Mouse (Mus musculus) adrenal gland, postnatal 4 days (tissue): ENCODE results near the gene Slc4a10. TPM values are rescaled to one million over a fixed set of nuclear protein-coding genes. Genes with fewer than 3 reads are reported as not detected.

Experiments used
- DNase-seq, 2 experiments: peaks; one replicate each; pipeline ENCODE4 v3.0.0; 2021 to 2022; ENCODE audit warnings: low spot score in 2 of 2, mixed read lengths in 2 of 2
- total RNA-seq, 2 experiments: library from RNA; stranded (reverse); gene quantifications; 2 replicates each; pipeline ENCODE4 v1.2.3; 2021

Gene Slc4a10
- total RNA-seq, 2 experiments from 2014 or later, result 1.9 to 2.5 TPM

DNA sequence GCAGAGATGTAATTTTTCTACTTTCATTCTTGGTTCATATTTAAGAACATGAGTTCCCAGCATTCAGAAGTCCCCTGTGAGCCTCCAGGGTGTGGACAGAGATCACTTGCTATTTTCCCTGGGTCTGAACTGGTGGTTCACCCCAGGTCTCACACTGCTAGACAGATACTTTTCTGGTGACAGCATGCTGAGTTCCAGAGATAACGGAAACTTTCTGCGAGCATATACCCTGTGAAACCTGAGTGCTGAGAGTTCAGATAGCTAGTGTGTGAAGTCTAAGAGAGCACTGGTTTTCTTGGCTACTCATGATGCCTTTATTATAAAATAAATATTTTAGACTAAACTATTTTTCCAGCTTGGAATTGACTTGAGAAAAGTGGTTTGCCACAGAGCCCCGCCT is 232.5 kb downstream of the Slc4a10 start:
- no peak for DNase-seq

GRCm38 (mm10) chr2:62279777-62280176 is 233.5 kb downstream of the Slc4a10 start:
- no peak for DNase-seq

GRCm38 (mm10) chr2:62285026-62285425 is 238.8 kb downstream of the Slc4a10 start:
- DNase-seq, result no peak

DNA sequence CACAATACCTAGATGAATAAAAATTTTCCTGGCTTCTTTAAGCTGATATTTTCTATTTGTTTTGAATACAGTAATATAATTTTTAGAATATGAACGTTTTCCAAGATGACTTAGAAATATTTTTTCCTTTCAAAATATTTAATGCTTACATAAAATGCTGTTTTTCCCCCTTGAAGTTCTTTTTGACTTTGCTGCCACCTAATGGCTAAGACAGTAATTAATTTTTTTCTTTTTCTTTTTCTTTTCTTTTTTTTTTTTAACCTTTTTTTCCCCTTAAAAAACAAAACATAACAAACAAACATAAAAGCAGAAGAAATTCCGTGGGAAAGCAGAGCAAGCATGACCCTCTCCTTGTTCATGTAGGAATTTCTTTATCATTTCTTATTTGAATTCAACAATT is 239.6 kb downstream of the Slc4a10 start:
- no peak for DNase-seq

- no peak for DNase-seq
Measured at GRCm38 (mm10) chr2:62287532-62287931, 241.3 kb downstream of the Slc4a10 start.

DNA sequence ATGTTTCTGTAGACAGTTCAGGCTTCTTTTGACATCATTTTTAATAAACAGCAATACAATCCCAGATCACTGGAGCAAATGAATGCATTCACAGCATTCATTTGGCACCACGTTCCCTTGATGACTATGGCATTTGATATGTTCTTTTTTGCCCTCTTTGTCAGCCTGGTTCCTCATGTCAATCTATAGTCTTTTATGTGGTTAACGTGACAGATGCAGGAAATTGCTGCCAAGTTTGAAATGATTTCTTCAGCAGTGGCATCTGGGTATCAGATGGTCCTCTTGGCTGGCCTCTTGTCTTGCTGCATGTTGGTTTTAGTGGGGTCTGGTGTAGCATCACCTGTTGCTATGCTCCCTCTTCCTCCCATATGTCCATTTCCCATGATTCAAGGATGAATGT is 247.6 kb downstream of the Slc4a10 start:
- DNase-seq, result no peak

GRCm38 (mm10) chr2:62301716-62302115 is 255.5 kb downstream of the Slc4a10 start:
- no peak for DNase-seq

GRCm38 (mm10) chr2:62306978-62307377 is 260.7 kb downstream of the Slc4a10 start:
- no peak for DNase-seq

- no peak for DNase-seq
Measured at GRCm38 (mm10) chr2:62307477-62307876, 261.2 kb downstream of the Slc4a10 start.

DNA sequence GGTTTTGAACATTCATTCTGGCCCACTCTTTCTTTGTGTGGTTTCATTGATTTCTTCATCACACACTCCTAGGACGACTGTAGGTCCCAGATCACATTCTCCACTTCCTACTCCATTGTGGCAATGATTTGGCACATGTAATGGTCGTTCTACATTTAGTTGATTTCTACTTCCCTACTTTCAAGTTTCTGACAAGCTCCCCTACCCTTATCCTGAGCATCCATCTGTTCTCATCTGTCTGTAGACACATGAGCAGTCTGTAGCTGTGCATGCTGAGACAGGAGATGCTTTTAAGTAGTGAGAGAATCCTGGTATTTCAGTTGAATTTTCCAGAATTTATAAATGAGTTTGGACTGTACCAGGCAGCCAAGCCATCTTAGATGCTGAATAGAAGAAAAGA is 270.7 kb downstream of the Slc4a10 start:
- no peak for DNase-seq

- no peak for DNase-seq
Measured at GRCm38 (mm10) chr2:62319489-62319888, 273.2 kb downstream of the Slc4a10 start.

DNA sequence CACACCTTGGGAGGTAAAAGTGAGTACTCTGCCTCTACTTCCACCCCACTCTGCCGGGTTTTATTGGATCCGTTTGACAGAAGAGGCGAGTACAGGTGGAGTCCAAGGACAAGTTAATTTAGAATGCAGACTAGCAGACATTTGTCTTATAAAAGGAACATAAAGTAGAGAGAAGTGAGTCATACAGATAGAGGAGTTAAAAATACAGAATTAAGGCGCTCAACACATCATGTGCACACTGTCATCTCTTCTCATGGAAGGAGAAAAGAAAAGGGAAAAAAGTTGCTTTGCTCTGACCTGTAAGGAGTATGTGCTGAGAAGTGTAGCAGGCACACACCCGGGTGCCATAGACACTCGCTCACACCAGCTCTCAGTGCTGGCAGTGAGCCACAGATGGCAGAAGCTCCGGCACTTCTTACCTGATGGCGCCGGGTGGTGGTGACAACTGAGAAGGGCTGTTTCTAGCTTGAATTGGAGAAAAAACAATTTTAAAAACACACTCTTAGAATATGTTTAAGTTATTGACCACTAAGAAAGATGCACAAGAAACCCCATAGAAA is 276.9 kb downstream of the Slc4a10 start:
- DNase-seq, result no peak

DNA sequence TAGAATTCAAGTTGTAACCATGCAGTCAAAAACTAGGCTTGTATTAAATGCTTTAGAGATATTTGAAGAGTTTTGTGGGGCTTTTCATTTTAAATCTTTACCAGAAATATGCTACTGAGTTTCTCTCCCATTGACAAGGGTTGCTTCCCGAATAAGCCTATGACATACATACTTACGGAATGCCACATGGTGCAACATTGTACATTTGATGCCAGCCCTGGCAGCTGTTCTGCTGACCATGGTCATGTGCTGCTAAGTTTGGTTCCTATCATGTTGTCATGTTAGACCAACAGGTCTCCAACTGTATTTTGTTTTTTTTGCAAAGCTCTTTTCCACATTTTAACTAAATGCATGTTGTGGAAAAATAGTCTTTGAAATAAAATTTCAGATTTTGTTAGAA is 279.1 kb downstream of the Slc4a10 start:
- no peak for DNase-seq

- no peak for DNase-seq
Measured at GRCm38 (mm10) chr2:62331913-62332312, 285.7 kb downstream of the Slc4a10 start.

DNA sequence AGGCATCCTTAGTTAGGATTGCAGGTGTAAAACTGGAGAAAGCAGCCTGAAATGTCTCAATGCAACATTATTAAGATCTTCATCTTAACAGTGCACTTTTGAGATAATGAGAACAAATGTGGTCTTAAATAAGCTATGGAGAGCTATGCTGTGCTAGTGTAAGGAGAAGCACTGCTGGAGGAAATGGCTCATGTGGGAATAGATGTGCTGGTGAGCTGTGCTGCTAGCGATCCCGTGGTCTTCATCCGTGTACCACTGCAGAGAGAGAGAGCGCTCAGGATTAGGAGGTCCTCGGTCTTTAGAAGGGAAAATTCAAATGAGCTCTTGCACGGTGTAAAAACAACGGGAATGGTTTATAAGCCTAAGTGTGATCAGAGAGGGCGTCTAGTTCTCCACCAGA is 286.2 kb downstream of the Slc4a10 start:
- DNase-seq, result no peak

- DNase-seq, result no peak
Measured at GRCm38 (mm10) chr2:62334397-62335243, 288.4 kb downstream of the Slc4a10 start.

- no peak for DNase-seq
Measured at GRCm38 (mm10) chr2:62337086-62337485, 290.8 kb downstream of the Slc4a10 start.

DNA sequence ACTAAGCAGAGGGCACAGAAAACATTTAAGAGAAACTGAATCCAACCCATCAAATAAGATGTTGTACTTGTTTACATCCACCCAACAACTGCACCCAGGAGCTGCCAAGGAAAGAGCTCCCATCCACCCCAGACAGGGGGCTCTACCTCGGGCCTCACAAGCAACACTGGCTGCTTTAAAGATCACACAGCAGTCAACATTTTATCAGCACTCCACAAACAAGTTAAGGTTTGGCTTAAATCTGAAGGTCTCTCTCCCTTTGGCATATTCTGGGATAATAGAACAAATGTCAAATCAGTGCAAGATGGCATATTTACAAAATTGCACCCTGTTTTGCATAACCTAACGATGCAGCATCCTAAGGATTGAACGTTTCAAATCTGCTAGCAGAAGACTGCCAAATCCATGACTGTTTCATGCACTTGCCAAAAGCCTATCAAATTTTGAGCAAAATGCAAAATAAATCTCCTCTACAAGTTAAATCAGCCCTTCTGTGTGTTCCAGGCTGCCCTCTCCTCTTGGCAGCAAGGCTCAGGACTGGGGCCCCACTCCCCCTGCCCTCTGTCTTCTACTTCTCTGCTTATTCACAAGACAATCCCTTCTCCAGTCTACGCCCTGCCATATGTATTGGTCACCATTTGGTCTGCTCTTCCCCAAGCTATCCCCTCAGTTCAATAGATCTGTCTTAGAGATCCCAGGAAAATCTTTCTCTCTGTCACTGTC is 293.1 kb downstream of the Slc4a10 start:
- no peak for DNase-seq

DNA sequence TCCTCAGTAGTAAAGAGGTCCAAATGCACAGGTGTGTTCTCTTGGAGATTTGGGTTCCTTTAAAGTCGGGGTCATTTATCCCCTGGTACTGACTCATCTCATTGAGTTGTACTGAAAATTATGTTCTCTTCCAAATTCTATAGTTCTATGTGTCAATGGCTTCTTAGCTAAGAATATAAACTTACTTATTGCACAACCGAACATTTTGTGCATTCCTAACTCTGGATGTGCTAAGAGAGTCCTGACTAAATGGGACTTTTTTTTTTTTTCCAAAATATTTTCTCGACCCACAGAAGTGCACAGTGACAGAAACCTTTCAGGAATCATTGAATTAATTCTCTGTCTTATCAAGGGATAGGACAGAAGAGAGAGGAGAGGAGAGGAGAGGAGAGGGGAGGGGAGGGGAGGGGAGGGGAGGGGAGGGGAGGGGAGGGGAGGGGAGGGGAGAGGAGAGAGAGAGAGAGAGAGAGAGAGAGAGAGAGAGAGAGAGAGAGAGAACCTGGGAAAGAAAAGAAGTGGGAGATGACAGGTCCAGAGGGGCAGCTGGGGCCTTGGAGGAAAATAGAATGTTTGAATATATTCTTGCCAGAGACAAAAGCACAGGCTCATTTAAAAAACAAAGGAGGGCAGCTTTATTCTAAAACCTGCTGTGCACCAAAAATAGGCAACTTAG is 294.9 kb downstream of the Slc4a10 start:
- DNase-seq, result no peak

GRCm38 (mm10) chr2:62341734-62342128 is 295.5 kb downstream of the Slc4a10 start:
- DNase-seq, result no peak

DNA sequence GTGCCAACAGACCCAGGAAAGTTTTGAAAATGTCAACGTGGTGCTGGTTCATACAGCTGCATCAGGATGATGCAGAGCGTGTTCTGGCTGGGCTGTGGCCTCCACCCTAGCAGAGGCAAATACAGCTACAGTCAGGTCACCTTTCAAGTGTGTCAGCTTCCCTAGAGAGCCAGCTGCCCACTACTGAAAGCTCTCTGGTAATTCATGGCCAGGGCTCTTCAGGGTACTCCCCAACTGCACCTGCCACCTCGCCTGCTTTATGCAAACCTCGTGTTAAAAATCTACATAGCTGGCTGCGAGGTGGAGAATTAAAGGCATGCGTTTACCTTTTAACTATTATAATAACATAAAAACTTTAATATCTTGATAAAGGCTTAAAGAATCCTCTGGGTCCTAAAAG is 298.1 kb downstream of the Slc4a10 start:
- DNase-seq, result no peak

DNA sequence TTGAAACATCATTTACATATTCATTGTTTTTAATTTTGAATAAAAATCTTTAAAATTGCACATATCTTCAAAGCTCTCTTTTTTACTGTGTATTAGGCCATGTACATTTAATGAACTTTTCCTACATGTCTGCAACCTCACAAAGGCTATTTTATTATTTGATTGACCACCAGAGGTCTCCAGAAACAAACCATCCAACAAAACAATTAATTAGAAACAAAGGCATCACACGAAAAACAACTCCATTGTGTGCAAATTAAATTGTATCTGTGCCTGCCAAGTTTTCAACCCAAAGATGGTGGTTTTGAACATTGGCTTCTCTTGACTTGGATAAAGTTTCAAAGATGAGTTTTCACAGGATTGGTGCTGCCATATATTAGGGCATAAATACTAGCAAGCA is 300.5 kb downstream of the Slc4a10 start:
- DNase-seq, result no peak
